Mouse (Mus musculus): Measurements from ENCODE around the gene Arhgap15.

DNA sequence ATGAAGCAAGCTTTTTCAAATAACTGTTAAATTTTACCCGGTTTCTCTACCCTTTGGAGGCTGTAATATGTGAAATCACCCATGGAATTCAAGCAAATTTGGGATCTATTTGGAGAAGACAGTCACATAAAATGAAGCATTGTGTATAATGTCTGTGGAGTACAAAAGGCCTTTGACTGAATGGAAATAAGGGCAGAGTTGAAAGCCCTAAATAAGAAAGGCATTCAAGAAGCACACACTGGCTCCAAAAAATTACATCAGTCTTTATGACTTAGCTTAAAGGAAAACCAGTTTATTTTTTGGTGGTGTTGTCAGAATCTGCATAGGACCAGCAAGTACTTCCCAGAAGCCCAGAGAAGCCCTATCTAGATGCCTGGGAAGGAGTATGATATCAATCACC lies 486.2 kb downstream of the Arhgap15 start:
- TF ChIP-seq CTCF (IDR thresholded peaks at IDR 0.05; ENCODE audit: low read depth) = no peak
- no peak for TF ChIP-seq EP300 (IDR thresholded peaks at IDR 0.05; ENCODE audit: low read depth)
